Mouse (Mus musculus) liver, embryonic 14.5 days (tissue): ENCODE results near the gene Cfap45.

Experiments used
- CTCF ChIP-seq: IDR thresholded peaks from 2 replicates; pipeline ENCODE4 v1.5.1; 2016; ENCODE audit warnings: antibody characterized with exemption, low read depth, control low read depth
- EP300 ChIP-seq: IDR thresholded peaks from 2 replicates; pipeline ENCODE4 v1.6.1; 2016; ENCODE audit warnings: antibody characterized with exemption, low read depth

GRCm38 (mm10) chr1:172484236-172484635 is 36.4 kb upstream of the Cfap45 start:
- TF ChIP-seq CTCF (no peak), EP300 (no peak)
